26 mouse cellular contexts compared by ENCODE assay signal in the genomic region with DNA sequence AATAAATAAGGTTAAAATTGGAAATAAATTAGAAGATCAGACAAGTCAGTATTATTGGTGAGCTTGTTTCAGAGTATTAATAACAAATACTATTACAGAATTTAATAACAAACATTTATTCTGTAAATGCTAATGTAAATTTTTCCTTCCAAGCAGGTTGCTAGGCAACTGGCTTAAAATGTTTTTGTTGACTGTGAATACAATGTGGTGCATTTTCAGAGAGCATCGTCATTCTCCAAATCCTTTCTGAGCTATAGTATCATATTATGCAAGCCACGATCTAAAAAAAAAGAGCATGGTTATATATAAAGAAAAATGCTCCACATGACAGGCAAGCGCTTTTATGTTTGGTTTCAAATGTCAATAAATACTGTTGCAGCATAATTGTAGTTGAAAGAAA.
DNase-seq lines count a peak whose midpoint lies in the region; ATAC-seq and TF ChIP-seq lines count a peak whose summit lies in the region.
"Had no signal": no experiment of that assay in that cellular context is flagged by ENCODE, and none has a peak within 500 bp of the region (broad histone marks: within the 10 kb centered on the region; RNA-seq: fewer than 3 reads in every experiment).

No protein-coding gene starts in this region.

- H3K4me1 ChIP-seq in forebrain, postnatal 0 days (ENCODE audit: insufficient read depth) = no peaks in the 10 kb centered on the region
- H3K4me1 ChIP-seq in forebrain, embryonic 12.5 days = no peaks in the 10 kb centered on the region
- no peaks in the 10 kb centered on the region for H3K4me1 ChIP-seq in midbrain, embryonic 16.5 days (ENCODE audit: control insufficient read depth, insufficient read depth, low read length)
- H3K4me1 ChIP-seq: embryonic facial prominence, embryonic 12.5 days; heart, embryonic 13.5 days; limb, embryonic 12.5 days; liver, embryonic 15.5 days; lung, embryonic 15.5 days; neural tube, embryonic 13.5 days had no signal

- H3K9ac ChIP-seq in forebrain, postnatal 0 days = no peak overlapping the region
- no peak overlapping the region for H3K9ac ChIP-seq in forebrain, embryonic 12.5 days
- no peak overlapping the region for H3K9ac ChIP-seq in midbrain, embryonic 16.5 days (ENCODE audit: low read depth, low read length)
- H3K9ac ChIP-seq: embryonic facial prominence, embryonic 12.5 days; heart, embryonic 13.5 days; limb, embryonic 12.5 days; liver, embryonic 15.5 days; lung, embryonic 15.5 days; neural tube, embryonic 13.5 days had no signal

- H3K4me3 ChIP-seq in forebrain, postnatal 0 days (ENCODE audit: low read depth, low read length) = no peak overlapping the region
- H3K4me3 ChIP-seq in forebrain, embryonic 12.5 days (replicated peaks) = no peak overlapping the region
- H3K4me3 ChIP-seq in midbrain, embryonic 16.5 days (ENCODE audit: low read depth, low read length) = no peak overlapping the region
- H3K4me3 ChIP-seq: embryonic facial prominence, embryonic 12.5 days; heart, embryonic 13.5 days; limb, embryonic 12.5 days; liver, embryonic 15.5 days; lung, embryonic 15.5 days; neural tube, embryonic 13.5 days had no signal

- 26% methylated on average over 3 of the region's 3 CpGs for WGBS in forebrain, postnatal 0 days
- WGBS in forebrain, embryonic 12.5 days = 66% methylated on average over 3 of the region's 3 CpGs
- 33% methylated on average over 3 of the region's 3 CpGs for WGBS in midbrain, embryonic 16.5 days

- no peaks in the 10 kb centered on the region for H3K27me3 ChIP-seq in forebrain, postnatal 0 days (ENCODE audit: insufficient read depth, low read length)
- H3K27me3 ChIP-seq in forebrain, embryonic 12.5 days = no peaks in the 10 kb centered on the region
- no peaks in the 10 kb centered on the region for H3K27me3 ChIP-seq in midbrain, embryonic 16.5 days (ENCODE audit: control insufficient read depth, insufficient read depth, low read depth, low read length)
- H3K27me3 ChIP-seq: embryonic facial prominence, embryonic 12.5 days; heart, embryonic 13.5 days; limb, embryonic 12.5 days; liver, embryonic 15.5 days; lung, embryonic 15.5 days; neural tube, embryonic 13.5 days had no signal

- intact Hi-C loops in left cerebral cortex, postnatal 14 days (cut with DNase I) = no loop called here

- no peaks in the 10 kb centered on the region for H3K36me3 ChIP-seq in forebrain, postnatal 0 days (ENCODE audit: insufficient read depth)
- H3K36me3 ChIP-seq in forebrain, embryonic 12.5 days (replicated peaks) = no peaks in the 10 kb centered on the region
- no peaks in the 10 kb centered on the region for H3K36me3 ChIP-seq in midbrain, embryonic 16.5 days (ENCODE audit: control insufficient read depth, insufficient read depth, low read length)
- H3K36me3 ChIP-seq: embryonic facial prominence, embryonic 12.5 days; heart, embryonic 13.5 days; limb, embryonic 12.5 days; liver, embryonic 15.5 days; lung, embryonic 15.5 days; neural tube, embryonic 13.5 days had no signal

- no peaks in the 10 kb centered on the region for H3K9me3 ChIP-seq in forebrain, postnatal 0 days (ENCODE audit: low read length)
- no peaks in the 10 kb centered on the region for H3K9me3 ChIP-seq in forebrain, embryonic 12.5 days
- H3K9me3 ChIP-seq in midbrain, embryonic 16.5 days (replicated peaks; ENCODE audit: control insufficient read depth, low read length, poor library complexity, severe bottlenecking) = no peaks in the 10 kb centered on the region
- H3K9me3 ChIP-seq: embryonic facial prominence, embryonic 12.5 days; heart, embryonic 13.5 days; limb, embryonic 12.5 days; liver, embryonic 15.5 days; lung, embryonic 15.5 days; neural tube, embryonic 13.5 days had no signal

- H3K4me2 ChIP-seq in forebrain, postnatal 0 days (ENCODE audit: low read depth) = 0 out of 2 replicates have a peak overlapping the region, but pooled peaks have one; percentile 19
- no peak overlapping the region for H3K4me2 ChIP-seq in forebrain, embryonic 12.5 days
- no peak overlapping the region for H3K4me2 ChIP-seq in midbrain, embryonic 16.5 days (ENCODE audit: low read length)
- H3K4me2 ChIP-seq: embryonic facial prominence, embryonic 12.5 days; heart, embryonic 13.5 days; limb, embryonic 12.5 days; liver, embryonic 15.5 days; lung, embryonic 15.5 days; neural tube, embryonic 13.5 days had no signal

- peak; percentile 74 for ATAC-seq in forebrain, postnatal 0 days
- no peak for ATAC-seq in forebrain, embryonic 12.5 days (ENCODE audit: low FRiP score)
- ATAC-seq in midbrain, embryonic 16.5 days = peak; percentile 86; the same call in 1 of the 2 replicates
- ATAC-seq: inflammation-experienced regulatory T-cells, adult 6 months had no signal

- DNase-seq in forebrain, postnatal 0 days = peak; percentile 58
- peak; percentile 4 to 42 for DNase-seq in left cerebral cortex, postnatal 14 days (ENCODE audit: low spot score in 2 of 2)
- no peak for DNase-seq in left cerebral cortex, adult 8-10 months (ENCODE audit: low spot score in 2 of 2)
- DNase-seq in brain, embryonic 14.5 days (ENCODE audit: low read depth) = peak; percentile 75
- DNase-seq in urinary bladder, postnatal 10 days (ENCODE audit: low spot score) = no peak
- DNase-seq: adrenal gland, postnatal 25 days; B cell, adult 2 months; cerebellum, adult 9-10 months; cerebellum, postnatal 36 days; heart, postnatal 10 days; kidney, adult 11 months; kidney, postnatal 14 days; layer of hippocampus, adult 9-11 months; right cerebral cortex, postnatal 4 days; thymus, adult 2 months; thymus, postnatal 36 days had no signal

- TF ChIP-seq POLR2A in brain, embryonic 14.5 days (IDR thresholded peaks at IDR 0.05; ENCODE audit: borderline replicate concordance, extremely low read depth, insufficient read depth, insufficient read length, poor library complexity, severe bottlenecking) = no peak

- H3K27ac ChIP-seq in forebrain, postnatal 0 days (ENCODE audit: low read depth, low read length) = no peak overlapping the region
- no peak overlapping the region for H3K27ac ChIP-seq in forebrain, embryonic 12.5 days
- H3K27ac ChIP-seq in midbrain, embryonic 16.5 days (ENCODE audit: low read length) = no peak overlapping the region
- H3K27ac ChIP-seq: embryonic facial prominence, embryonic 12.5 days; heart, embryonic 13.5 days; limb, embryonic 12.5 days; liver, embryonic 15.5 days; lung, embryonic 15.5 days; neural tube, embryonic 13.5 days; stomach, postnatal 0 days had no signal

- no peak for TF ChIP-seq CTCF in forebrain, postnatal 0 days (IDR thresholded peaks at IDR 0.05; ENCODE audit: low read depth)
- TF ChIP-seq CTCF in brain, embryonic 14.5 days (IDR thresholded peaks at IDR 0.05; ENCODE audit: borderline replicate concordance, extremely low read depth, insufficient read depth, insufficient read length) = no peak

Comparison
In these comparisons a context has a peak if more than half of its experiments do, and no peak if none do; other contexts are left out.
1. DNase-seq: peak in forebrain, postnatal 0 days (single experiment), left cerebral cortex, postnatal 14 days (2 of 2) and brain, embryonic 14.5 days (single experiment); none in left cerebral cortex, adult 8-10 months (0 of 2) and urinary bladder, postnatal 10 days (single experiment).